ENCODE assay signal across 22 mouse cellular contexts in the genomic region with DNA sequence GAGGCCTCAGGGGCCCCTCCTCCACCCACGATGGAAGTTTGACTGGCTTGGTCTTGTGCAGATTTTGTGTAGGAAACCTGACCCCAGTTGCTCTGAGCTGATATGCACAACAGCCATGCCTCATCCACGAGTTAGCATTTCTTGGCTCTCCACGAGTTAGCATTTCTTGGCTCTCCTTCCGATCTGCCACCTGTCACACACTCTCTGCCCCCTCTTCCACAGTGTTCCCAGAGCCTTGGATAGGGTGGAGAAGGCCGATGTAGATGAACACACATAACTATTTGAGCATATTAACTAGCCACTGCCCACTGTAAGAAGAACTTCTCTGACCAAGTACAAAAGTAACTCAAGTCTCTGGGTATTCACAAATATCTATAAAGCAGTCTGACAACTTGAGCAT. TPM values are rescaled to one million over a fixed set of nuclear protein-coding genes. Genes with fewer than 3 reads are reported as not detected.
"Had no signal": no experiment of that assay in that cellular context is flagged by ENCODE, and none has a peak within 500 bp of the region (broad histone marks: within the 10 kb centered on the region; RNA-seq: fewer than 3 reads in every experiment).

No protein-coding gene starts in this region.

- H3K36me3 ChIP-seq: midbrain, embryonic 10.5 days; midbrain, embryonic 12.5 days; neural tube, embryonic 13.5 days; neural tube, embryonic 15.5 days; stomach, embryonic 15.5 days had no signal

- H3K4me3 ChIP-seq: midbrain, embryonic 10.5 days; midbrain, embryonic 12.5 days; myocyte; neural tube, embryonic 13.5 days; neural tube, embryonic 15.5 days; stomach, embryonic 15.5 days had no signal

- DNase-seq: lung, adult 18-20 months; lung, embryonic 14.5 days; lung, postnatal 10 days; lung, postnatal 4 days; midbrain, embryonic 14.5 days; retina, postnatal 1 day; right cerebral cortex, adult 18-20 months; right cerebral cortex, postnatal 25 days; right cerebral cortex, postnatal 4 days; thymus, adult 2 months; thymus, postnatal 25 days; thymus, postnatal 4 days had no signal

- H3K27ac ChIP-seq: midbrain, embryonic 10.5 days; midbrain, embryonic 12.5 days; neural tube, embryonic 13.5 days; neural tube, embryonic 15.5 days; stomach, embryonic 15.5 days; stomach, postnatal 0 days had no signal

- H3K4me2 ChIP-seq: lung, embryonic 14.5 days; midbrain, embryonic 12.5 days; neural tube, embryonic 13.5 days; neural tube, embryonic 15.5 days; stomach, embryonic 15.5 days had no signal

- H3K9me3 ChIP-seq: midbrain, embryonic 10.5 days; midbrain, embryonic 12.5 days; neural tube, embryonic 13.5 days; neural tube, embryonic 15.5 days; stomach, embryonic 15.5 days had no signal

- ATAC-seq: midbrain, embryonic 16.5 days had no signal

- H3K9ac ChIP-seq: lung, embryonic 14.5 days; midbrain, embryonic 12.5 days; neural tube, embryonic 13.5 days; neural tube, embryonic 15.5 days; stomach, embryonic 15.5 days had no signal

- H3K27me3 ChIP-seq: midbrain, embryonic 12.5 days; neural tube, embryonic 13.5 days; neural tube, embryonic 15.5 days; stomach, embryonic 15.5 days had no signal

- H3K4me1 ChIP-seq: midbrain, embryonic 12.5 days; stomach, embryonic 15.5 days had no signal

RNA-seq across cellular contexts. Expression of gene Cfap44, which starts 33.9 kb away (rescaled TPM):
- total RNA-seq: megakaryocyte-erythroid progenitor cell, adult 5-6 weeks had no signal
- polyA plus RNA-seq: myocyte; spleen, adult 2 months had no signal
